Mouse (Mus musculus): Measurements from ENCODE around the gene Sipa1l1.
"Not testable (repeated sequence)": the region's sequence is repeated elsewhere in the genome, so short reads cannot be mapped to it uniquely, and the experiment has no call there.

Sipa1l1 gene

GRCm38 (mm10) chr12:82446609-82447024 is 277.5 kb downstream of the Sipa1l1 start:
- DNase-seq: no peak

GRCm38 (mm10) chr12:82448129-82448815 is 279.2 kb downstream of the Sipa1l1 start:
- no peak for DNase-seq

- no peak for DNase-seq
Observed at GRCm38 (mm10) chr12:82452428-82452827, 283.3 kb downstream of the Sipa1l1 start.

GRCm38 (mm10) chr12:82454415-82454814 is 285.3 kb downstream of the Sipa1l1 start:
- no peak for DNase-seq

- no peak for DNase-seq
Observed at GRCm38 (mm10) chr12:82455700-82456413, 286.7 kb downstream of the Sipa1l1 start.

- DNase-seq: no peak
Observed at GRCm38 (mm10) chr12:82456414-82456805, 287.3 kb downstream of the Sipa1l1 start.

- DNase-seq: no peak
Observed at GRCm38 (mm10) chr12:82457609-82458008, 288.5 kb downstream of the Sipa1l1 start.

GRCm38 (mm10) chr12:82458017-82458416 is 288.9 kb downstream of the Sipa1l1 start:
- no peak for DNase-seq

GRCm38 (mm10) chr12:82467234-82467633 is 298.1 kb downstream of the Sipa1l1 start:
- no peak for DNase-seq

- DNase-seq: no peak
Observed at GRCm38 (mm10) chr12:82467641-82468040, 298.5 kb downstream of the Sipa1l1 start.

- no peak for DNase-seq
Observed at GRCm38 (mm10) chr12:82468416-82468815, 299.3 kb downstream of the Sipa1l1 start.

- peak; percentile 77 to 81 for DNase-seq
Observed at GRCm38 (mm10) chr12:82469706-82470361, 300.7 kb downstream of the Sipa1l1 start.

GRCm38 (mm10) chr12:82470362-82470936 is 301.3 kb downstream of the Sipa1l1 start:
- DNase-seq: peak; percentile 18 to 38

GRCm38 (mm10) chr12:82472796-82473195 is 303.7 kb downstream of the Sipa1l1 start:
- no peak for DNase-seq

GRCm38 (mm10) chr12:82473238-82473637 is 304.1 kb downstream of the Sipa1l1 start:
- no peak for DNase-seq

- DNase-seq: no peak
Observed at GRCm38 (mm10) chr12:82474409-82474808, 305.3 kb downstream of the Sipa1l1 start.

GRCm38 (mm10) chr12:82476028-82476427 is 306.9 kb downstream of the Sipa1l1 start:
- no peak for DNase-seq

- DNase-seq: no peak
Observed at GRCm38 (mm10) chr12:82476580-82476979, 307.5 kb downstream of the Sipa1l1 start.

GRCm38 (mm10) chr12:82477826-82478225 is 308.7 kb downstream of the Sipa1l1 start:
- no peak for DNase-seq

- DNase-seq: no peak
Observed at GRCm38 (mm10) chr12:82478256-82478655, 309.1 kb downstream of the Sipa1l1 start.

GRCm38 (mm10) chr12:82479393-82479792 is 310.3 kb downstream of the Sipa1l1 start:
- no peak for DNase-seq

- DNase-seq: not testable (repeated sequence)
Observed at GRCm38 (mm10) chr12:82480425-82480824, 311.3 kb downstream of the Sipa1l1 start.

- no peak for DNase-seq
Observed at GRCm38 (mm10) chr12:82485466-82485865, 316.3 kb downstream of the Sipa1l1 start.

Measured in spleen, adult 18-20 months (tissue).